Mouse (Mus musculus) frontal cortex, postnatal 36 days (tissue): ENCODE measurements around the gene Neu3.
"Not testable (repeated sequence)": the region's sequence is repeated elsewhere in the genome, so short reads cannot be mapped to it uniquely, and the experiment has no call there.

Experiments
- DNase-seq, 2 experiments: peaks; one replicate each; pipeline ENCODE4 v3.0.0; 2022; ENCODE audit warnings: low spot score in 2 of 2

The Neu3 gene

GRCm38 (mm10) chr7:99834314-99834853 lies 6.2 kb upstream of the Neu3 start:
- DNase-seq = no peak

- no peak for DNase-seq
Observed at GRCm38 (mm10) chr7:99833846-99834222, 5.6 kb upstream of the Neu3 start.

GRCm38 (mm10) chr7:99833115-99833845 lies 5.1 kb upstream of the Neu3 start:
- DNase-seq = no peak

GRCm38 (mm10) chr7:99826096-99826495 lies 2.1 kb downstream of the Neu3 start:
- DNase-seq = no peak

GRCm38 (mm10) chr7:99825511-99825910 lies 2.7 kb downstream of the Neu3 start:
- DNase-seq = no peak

GRCm38 (mm10) chr7:99824649-99825483 lies 3.4 kb downstream of the Neu3 start:
- DNase-seq = no peak

- no peak for DNase-seq
Observed at GRCm38 (mm10) chr7:99823045-99823663, 5.1 kb downstream of the Neu3 start.

GRCm38 (mm10) chr7:99822426-99822825 lies 5.8 kb downstream of the Neu3 start:
- no peak for DNase-seq

- DNase-seq = no peak
Observed at GRCm38 (mm10) chr7:99821953-99822352, 6.3 kb downstream of the Neu3 start.

GRCm38 (mm10) chr7:99818181-99818725 lies 10.0 kb downstream of the Neu3 start:
- not testable (repeated sequence) for DNase-seq

- no peak for DNase-seq
Observed at GRCm38 (mm10) chr7:99813394-99813793, 14.8 kb downstream of the Neu3 start.

GRCm38 (mm10) chr7:99811661-99812060 lies 16.6 kb downstream of the Neu3 start:
- DNase-seq = no peak

GRCm38 (mm10) chr7:99810814-99811213 lies 17.4 kb downstream of the Neu3 start:
- no peak for DNase-seq

GRCm38 (mm10) chr7:99807043-99807442 lies 21.2 kb downstream of the Neu3 start:
- DNase-seq = not testable (repeated sequence)

- DNase-seq = no peak
Observed at GRCm38 (mm10) chr7:99805340-99805739, 22.9 kb downstream of the Neu3 start.

GRCm38 (mm10) chr7:99804033-99804432 lies 24.2 kb downstream of the Neu3 start:
- not testable (repeated sequence) for DNase-seq

GRCm38 (mm10) chr7:99803535-99803934 lies 24.7 kb downstream of the Neu3 start:
- no peak for DNase-seq

GRCm38 (mm10) chr7:99799118-99799517 lies 29.1 kb downstream of the Neu3 start:
- no peak for DNase-seq

GRCm38 (mm10) chr7:99797911-99798647 lies 30.1 kb downstream of the Neu3 start:
- peak; percentile 51 to 83 for DNase-seq

- no peak for DNase-seq
Observed at GRCm38 (mm10) chr7:99797261-99797660, 31.0 kb downstream of the Neu3 start.

GRCm38 (mm10) chr7:99796471-99796870 lies 31.7 kb downstream of the Neu3 start:
- no peak for DNase-seq
